Mouse (Mus musculus) G1E (cell line): ENCODE data around the gene Timp3.

Source experiments
- CTCF ChIP-seq: IDR thresholded peaks from 2 replicates; pipeline ENCODE4 v1.5.1; 2012; ENCODE audit warnings: low read depth, low read length, inconsistent platforms, mixed read lengths
- TAL1 ChIP-seq: conservative IDR thresholded peaks from 2 replicates; pipeline ENCODE4 v1.6.1; 2012; ENCODE audit warnings: low read depth, low read length, inconsistent platforms, mixed read lengths

GRCm38 (mm10) chr10:86286508-86286907, 13.7 kb upstream of the Timp3 start:
- TF ChIP-seq CTCF (no peak), TAL1 (no peak)
